Mouse (Mus musculus): Measurements from ENCODE around the gene Mylk.

- TF ChIP-seq POLR2A (IDR thresholded peaks at IDR 0.05; ENCODE audit: borderline replicate concordance, low read depth, low read length) = no peak
- TF ChIP-seq CTCF (IDR thresholded peaks at IDR 0.05; ENCODE audit: low read depth, low read length) = no peak
These were observed 241.3 kb downstream of the Mylk start for GRCm38 (mm10) chr16:34986211-34986825.
